Mouse (Mus musculus): ENCODE results near the gene Atcay.
A peak's percentile ranks its signal among the peaks of the same experiment; 100 is the strongest.

Atcay gene

DNA sequence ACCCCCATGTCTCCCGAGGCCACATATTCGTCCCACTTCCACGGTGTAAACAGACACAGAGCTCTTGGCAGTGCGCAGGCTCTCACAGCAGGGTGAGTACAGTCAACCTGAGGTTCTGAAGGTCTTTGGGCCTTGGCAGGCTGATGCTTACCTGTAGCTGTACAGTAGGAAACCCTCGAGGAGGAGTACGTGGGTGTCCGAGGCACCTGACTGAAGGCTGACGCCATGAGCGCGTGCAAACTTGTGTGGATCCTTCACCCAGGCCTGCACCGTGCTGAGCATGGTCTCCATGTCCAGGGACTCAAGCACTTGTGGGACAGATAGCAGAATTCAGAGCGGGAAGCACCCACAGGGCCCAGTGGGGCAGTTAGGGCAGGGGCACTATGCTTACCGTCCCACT, 30.5 kb downstream of the Atcay start:
- DNase-seq (ENCODE audit: low read depth), result no peak

- no peak for DNase-seq (ENCODE audit: low read depth)
These were observed 31.6 kb downstream of the Atcay start for GRCm38 (mm10) chr10:81198990-81199389.

- DNase-seq (ENCODE audit: low read depth), result peak; percentile 88
These were observed 32.4 kb downstream of the Atcay start for GRCm38 (mm10) chr10:81198230-81198629.

DNA sequence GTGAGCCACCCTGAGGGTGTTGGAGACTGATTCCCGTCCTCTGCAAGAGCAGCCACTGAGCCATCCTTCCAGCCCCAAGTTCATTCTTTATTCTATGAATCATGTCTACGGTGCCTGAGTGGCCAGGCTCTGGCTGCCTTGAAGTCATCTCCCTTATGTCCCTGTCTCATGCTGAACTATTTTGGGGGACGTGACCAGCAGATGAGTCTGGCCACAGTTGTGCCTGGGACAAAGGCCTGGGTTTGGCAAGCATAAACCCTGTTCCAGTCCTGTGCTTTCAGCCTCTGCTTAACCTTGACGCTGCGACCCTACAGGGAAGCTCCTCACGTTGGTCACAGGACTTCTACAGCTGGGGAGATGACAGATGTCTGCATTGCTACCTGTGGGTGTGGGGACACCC, 33.3 kb downstream of the Atcay start:
- DNase-seq (ENCODE audit: low read depth), result no peak

GRCm38 (mm10) chr10:81196470-81197065, 34.1 kb downstream of the Atcay start:
- DNase-seq (ENCODE audit: low read depth), result no peak

- DNase-seq (ENCODE audit: low read depth), result no peak
These were observed 35.3 kb downstream of the Atcay start for GRCm38 (mm10) chr10:81195300-81195699.

DNA sequence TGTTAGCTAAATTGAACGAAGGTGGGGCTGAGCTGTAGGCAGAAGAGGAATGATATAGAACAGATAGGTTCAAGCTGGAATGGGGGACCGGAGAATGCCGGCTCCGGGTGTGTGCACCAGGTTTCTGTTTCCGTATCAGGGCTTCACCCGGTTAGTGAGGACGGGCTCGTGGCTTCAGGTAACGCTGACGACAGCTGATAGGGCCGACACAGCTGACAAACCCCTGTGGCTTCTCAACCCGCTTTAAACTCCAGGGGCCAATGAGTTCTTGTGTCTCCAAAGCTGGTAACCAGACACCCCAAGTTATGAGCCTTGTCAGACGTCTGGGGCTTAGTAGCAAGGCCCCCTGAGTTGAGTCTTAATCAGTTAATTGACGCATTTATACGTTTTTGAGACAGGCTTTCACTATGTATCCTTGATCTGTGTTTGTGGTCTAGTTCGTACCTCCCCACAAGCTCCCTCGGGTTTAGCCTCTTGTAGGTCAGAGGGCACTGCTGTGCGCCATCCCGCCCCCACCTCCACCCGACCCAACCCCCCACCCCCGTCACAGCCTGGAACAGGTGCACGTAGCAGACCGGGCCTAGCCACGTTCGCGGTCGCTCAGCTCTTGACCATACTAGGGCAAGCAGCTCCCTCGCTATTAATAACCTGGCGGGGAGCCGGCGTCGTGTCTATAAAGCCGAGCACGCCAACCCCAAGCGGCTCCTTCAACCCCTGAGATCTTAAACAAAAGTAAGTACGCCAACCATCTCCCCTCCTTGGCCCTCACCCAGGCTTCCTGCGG, 36.5 kb downstream of the Atcay start:
- DNase-seq (ENCODE audit: low read depth), result peak; percentile 74

DNA sequence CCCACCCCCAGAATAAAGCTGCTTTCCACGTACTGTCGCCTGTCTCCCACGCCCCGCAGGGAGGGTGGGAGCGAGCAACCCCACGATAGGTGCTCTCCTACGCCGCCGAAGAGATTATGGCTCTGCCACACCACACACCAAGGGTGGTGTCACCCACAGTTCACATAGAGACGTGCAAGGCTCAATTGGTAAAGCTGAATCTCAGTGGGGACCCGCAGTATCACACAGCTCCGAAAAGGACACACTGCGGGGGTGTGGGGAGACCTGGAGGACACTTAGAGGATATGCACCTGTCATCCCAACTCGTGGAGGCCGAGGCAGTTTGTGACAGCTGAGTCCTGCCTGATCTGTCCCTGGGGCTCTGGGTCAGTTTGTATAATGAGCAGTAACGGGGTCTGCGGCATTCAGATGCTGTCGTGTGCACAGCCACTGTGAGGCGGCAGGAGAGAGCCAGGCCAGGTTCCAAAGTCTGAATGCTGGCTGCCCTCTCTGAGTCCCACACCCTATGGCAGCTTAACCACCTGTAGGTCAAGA, 37.6 kb downstream of the Atcay start:
- no peak for DNase-seq (ENCODE audit: low read depth)

- peak; percentile 97 for DNase-seq (ENCODE audit: low read depth)
These were observed 38.2 kb downstream of the Atcay start for GRCm38 (mm10) chr10:81192270-81192967.

- DNase-seq (ENCODE audit: low read depth), result peak; percentile 35
These were observed 39.2 kb downstream of the Atcay start for GRCm38 (mm10) chr10:81191342-81191982.

DNA sequence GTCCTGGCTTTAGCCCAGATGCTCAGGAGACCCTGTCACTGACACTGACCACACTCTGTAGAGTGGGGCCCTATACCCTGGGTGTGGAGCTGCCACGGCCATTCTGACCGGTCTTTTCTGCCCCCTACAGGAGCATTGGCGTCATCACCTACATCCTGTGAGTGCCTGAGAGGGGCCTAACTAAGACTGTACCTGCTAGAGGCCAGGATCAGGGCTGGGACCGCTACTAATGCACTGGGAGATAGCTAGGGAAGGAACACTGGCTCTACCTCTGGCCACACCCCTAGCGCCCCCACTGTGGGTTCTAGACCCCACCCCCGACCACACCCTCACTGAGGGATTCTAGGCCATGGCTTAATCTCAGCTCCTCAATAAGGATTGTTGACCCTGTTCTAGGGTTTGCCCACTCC, 39.7 kb downstream of the Atcay start:
- peak; percentile 51 for DNase-seq (ENCODE audit: low read depth)

DNA sequence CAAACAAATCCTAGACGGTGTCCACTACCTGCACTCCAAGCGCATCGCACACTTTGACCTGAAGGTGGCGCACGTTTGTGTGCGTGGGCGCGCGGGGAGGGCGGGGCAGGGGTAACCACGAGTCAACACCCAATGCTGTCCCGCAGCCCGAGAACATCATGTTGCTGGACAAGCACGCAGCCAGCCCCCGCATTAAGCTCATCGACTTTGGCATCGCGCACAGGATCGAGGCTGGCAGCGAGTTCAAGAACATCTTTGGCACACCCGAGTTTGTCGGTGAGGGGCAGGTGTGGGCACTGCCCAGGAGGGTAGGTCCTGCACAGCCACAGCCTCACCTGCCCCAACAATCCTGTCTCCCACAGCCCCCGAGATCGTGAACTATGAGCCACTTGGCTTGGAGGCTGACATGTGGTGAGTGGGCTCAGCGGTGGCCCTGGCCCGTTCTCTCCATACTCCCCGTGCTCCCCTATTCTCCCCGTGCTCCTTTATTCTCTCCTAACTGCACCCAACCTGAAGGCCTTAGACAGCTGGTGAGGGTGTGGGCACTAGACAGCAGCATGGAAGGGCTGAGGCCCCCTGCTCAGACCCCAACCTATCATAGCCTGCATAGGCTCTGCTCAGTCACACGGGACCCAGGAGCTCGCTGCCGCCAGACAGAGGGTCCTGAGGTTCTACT, 40.3 kb downstream of the Atcay start:
- DNase-seq (ENCODE audit: low read depth), result peak; percentile 55

- DNase-seq (ENCODE audit: low read depth), result no peak
These were observed 40.8 kb downstream of the Atcay start for GRCm38 (mm10) chr10:81189821-81190220.

- DNase-seq (ENCODE audit: low read depth), result no peak
These were observed 43.5 kb downstream of the Atcay start for GRCm38 (mm10) chr10:81187161-81187560.

- no peak for DNase-seq (ENCODE audit: low read depth)
These were observed 45.9 kb downstream of the Atcay start for GRCm38 (mm10) chr10:81184765-81185164.

DNA sequence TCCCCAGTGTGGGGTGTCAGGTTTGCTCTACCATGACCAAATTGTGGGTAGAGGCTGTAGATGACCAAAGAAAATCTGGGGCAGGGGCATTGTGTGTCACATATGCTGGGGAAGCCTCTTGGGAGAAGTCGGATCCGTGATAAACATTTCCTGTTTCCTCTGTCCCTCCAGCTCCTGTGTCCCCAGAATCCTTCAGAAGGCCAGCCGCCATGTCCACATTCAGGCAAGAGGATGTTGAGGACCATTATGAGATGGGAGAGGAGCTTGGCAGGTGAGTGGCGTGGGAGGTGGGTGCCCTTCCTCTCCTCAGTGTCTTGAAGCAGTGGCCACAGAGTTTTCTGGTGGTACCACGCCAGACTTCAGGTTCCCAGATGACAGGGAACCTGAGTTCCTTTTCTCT, 46.8 kb downstream of the Atcay start, which contains the start of gene 4930442H23Rik:
TSS of gene 4930442H23Rik (minus strand) at position 45 of the 400 bp plus-strand sequence.
- DNase-seq (ENCODE audit: low read depth), result no peak

DNA sequence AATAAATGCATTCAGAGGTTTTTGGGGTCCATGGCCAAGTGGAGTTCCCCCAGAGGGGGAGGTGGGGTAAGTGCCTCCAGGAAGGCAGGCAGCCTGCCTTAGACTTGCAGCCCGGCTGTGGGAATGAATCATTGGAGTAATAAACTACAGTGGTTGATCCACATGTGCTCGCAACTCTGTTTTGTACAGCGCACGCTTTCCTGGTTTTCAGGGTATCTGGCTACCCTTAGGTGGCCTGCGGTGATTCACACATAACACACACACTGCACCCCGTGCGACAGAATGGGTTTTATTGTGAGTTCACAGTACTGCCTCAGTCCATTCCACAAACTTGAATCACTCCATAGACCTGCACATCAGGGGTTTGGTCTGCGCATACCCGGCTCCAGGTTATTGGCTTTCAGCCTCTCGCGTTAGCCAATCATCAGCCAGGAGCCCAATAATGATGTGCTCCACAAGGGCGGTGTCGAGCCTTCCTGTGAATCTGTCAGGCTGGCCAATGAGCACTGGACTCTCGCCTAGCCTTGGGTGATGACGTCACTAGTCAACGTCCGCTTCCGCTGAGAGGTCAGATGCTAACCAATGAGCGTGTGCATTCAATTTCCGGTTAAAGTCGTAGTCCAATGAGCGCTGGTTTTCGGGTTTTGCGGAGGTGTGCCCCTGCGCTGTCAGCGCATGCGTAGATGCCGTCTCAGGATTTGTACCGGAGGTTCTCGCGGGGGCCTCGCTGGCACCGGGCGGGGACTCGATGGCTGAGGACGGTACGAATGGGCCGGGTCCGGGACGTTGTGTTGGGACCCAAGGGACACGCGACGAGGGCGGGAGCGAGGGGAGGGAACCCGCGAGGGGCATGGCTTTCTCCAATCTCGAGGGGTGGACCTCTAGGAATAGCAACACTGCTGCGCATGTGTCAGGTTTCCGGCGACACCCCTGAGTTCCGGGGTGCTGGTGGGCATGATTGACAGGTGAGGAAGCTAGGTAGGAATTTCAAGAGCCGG, 48.0 kb downstream of the Atcay start, which contains the start of gene Dapk3:
TSS of gene Dapk3 (plus strand) at position 670 of the 998 bp plus-strand sequence.
- DNase-seq (ENCODE audit: low read depth), result peak; percentile 98

- DNase-seq (ENCODE audit: low read depth), result peak; percentile 39
These were observed 48.8 kb downstream of the Atcay start for GRCm38 (mm10) chr10:81181860-81182259.

GRCm38 (mm10) chr10:81180946-81181345, 49.7 kb downstream of the Atcay start:
- DNase-seq (ENCODE audit: low read depth), result peak; percentile 37
